Mouse (Mus musculus) CH12.LX (cell line): ENCODE data around the gene Nat10. TPM values are rescaled to one million over a fixed set of nuclear protein-coding genes. Genes with fewer than 3 reads are reported as not detected.

ENCODE experiments used
- DNase-seq: peaks from one replicate; pipeline ENCODE4 v3.0.0-alpha.2; 2013; ENCODE audit errors: extremely low read depth
- H3K27ac ChIP-seq: 2 replicates; pipeline ENCODE4 v1.5.1; 2012; ENCODE audit warnings: low read depth, mild to moderate bottlenecking, control low read depth, moderate library complexity; ENCODE audit not compliant: insufficient read depth
- H3K27me3 ChIP-seq: replicated peaks from 2 replicates; pipeline ENCODE3; 2012; ENCODE audit warnings: inconsistent platforms
- H3K36me3 ChIP-seq, 2 experiments: replicated peaks in 1 of 2; 2 replicates each; pipeline versions ENCODE3 to v1.6.1; 2012; ENCODE audit warnings: inconsistent platforms in 1 of 2, low read length in 1 of 2, mild to moderate bottlenecking in 1 of 2, mixed read lengths in 1 of 2, moderate library complexity in 1 of 2; ENCODE audit not compliant: control insufficient read depth in 1 of 2, insufficient read depth in 1 of 2
- H3K4me1 ChIP-seq, 2 experiments: 2 replicates each; pipeline ENCODE4 v1.6.1; 2012; ENCODE audit warnings: inconsistent platforms in 1 of 2, moderate library complexity in 1 of 2; ENCODE audit not compliant: insufficient read depth in 2 of 2, control insufficient read depth in 1 of 2
- H3K4me2 ChIP-seq: 2 replicates; pipeline ENCODE4 v1.6.1; 2012; ENCODE audit warnings: low read depth, mild to moderate bottlenecking, control low read depth; ENCODE audit not compliant: poor library complexity, insufficient read depth, severe bottlenecking
- H3K4me3 ChIP-seq, 3 experiments: fragments of 150-350 bp in 1 of 3; sonication (generic) in 1 of 3; replicated peaks in 1 of 3; 2 replicates each; pipeline versions ENCODE3 to v1.5.1; 2011 to 2012; ENCODE audit warnings: low read depth in 2 of 3, low read length in 2 of 3, mild to moderate bottlenecking in 2 of 3, moderate library complexity in 2 of 3, control low read depth in 1 of 3, improper control_type of control experiment in 1 of 3, inconsistent platforms in 1 of 3, mixed read lengths in 1 of 3; ENCODE audit not compliant: poor library complexity in 1 of 3
- H3K79me2 ChIP-seq: replicated peaks from 2 replicates; pipeline ENCODE4 v1.6.1; 2012; ENCODE audit warnings: mild to moderate bottlenecking, moderate library complexity; ENCODE audit not compliant: control insufficient read depth, poor library complexity, insufficient read depth, severe bottlenecking; ENCODE audit errors: extremely low read depth
- H3K9ac ChIP-seq: 2 replicates; pipeline ENCODE4 v1.6.1; 2012; ENCODE audit warnings: low read depth, mild to moderate bottlenecking, control low read depth, moderate library complexity; ENCODE audit not compliant: insufficient read depth
- H3K9me3 ChIP-seq: replicated peaks from 2 replicates; pipeline ENCODE3; 2012; ENCODE audit warnings: low read length, inconsistent platforms, mixed read lengths
- CHD1 ChIP-seq: IDR thresholded peaks from 2 replicates; pipeline ENCODE4 v1.6.1; 2012; ENCODE audit warnings: low read depth, low read length, improper control_type of control experiment, inconsistent platforms
- CHD2 ChIP-seq: IDR thresholded peaks from 2 replicates; pipeline ENCODE4 v1.6.1; 2011; ENCODE audit warnings: low read length, improper control_type of control experiment
- E2F4 ChIP-seq: IDR thresholded peaks from 2 replicates; pipeline ENCODE4 v1.6.1; 2011; ENCODE audit warnings: low read depth, low read length, improper control_type of control experiment; ENCODE audit not compliant: insufficient replicate concordance
- ELF1 ChIP-seq: IDR thresholded peaks from 2 replicates; pipeline ENCODE4 v1.6.1; 2014; ENCODE audit warnings: low read depth, mild to moderate bottlenecking, inconsistent platforms, low read length, improper control_type of control experiment
- ETS1 ChIP-seq: conservative IDR thresholded peaks from 2 replicates; pipeline ENCODE4 v1.6.1; 2012; ENCODE audit warnings: low read depth, mild to moderate bottlenecking, inconsistent platforms, low read length, improper control_type of control experiment, moderate library complexity
- GABPA ChIP-seq: IDR thresholded peaks from 2 replicates; pipeline ENCODE4 v1.6.1; 2012; ENCODE audit warnings: low read depth, low read length, improper control_type of control experiment, inconsistent platforms; ENCODE audit not compliant: insufficient replicate concordance
- MAFK ChIP-seq: IDR thresholded peaks from 2 replicates; pipeline ENCODE4 v1.6.1; 2011; ENCODE audit warnings: low read length, improper control_type of control experiment; ENCODE audit not compliant: insufficient replicate concordance
- MEF2A ChIP-seq: IDR thresholded peaks from 2 replicates; pipeline ENCODE4 v1.6.1; 2014; ENCODE audit warnings: low read depth, mild to moderate bottlenecking, inconsistent platforms, low read length, improper control_type of control experiment, borderline replicate concordance
- MYC ChIP-seq: IDR thresholded peaks from 2 replicates; pipeline ENCODE4 v1.6.1; 2011; ENCODE audit warnings: low read depth, mild to moderate bottlenecking, improper control_type of control experiment, low read length
- NRF1 ChIP-seq: IDR thresholded peaks from 2 replicates; pipeline ENCODE4 v1.6.1; 2014; ENCODE audit warnings: low read depth, mild to moderate bottlenecking, inconsistent platforms, low read length, improper control_type of control experiment, moderate library complexity
- RAD21 ChIP-seq: IDR thresholded peaks from 2 replicates; pipeline ENCODE4 v1.6.1; 2011; ENCODE audit warnings: low read depth, mild to moderate bottlenecking, low read length, improper control_type of control experiment, moderate library complexity
- SMC3 ChIP-seq: IDR thresholded peaks from 2 replicates; pipeline ENCODE4 v1.6.1; 2011; ENCODE audit warnings: low read depth, low read length, improper control_type of control experiment
- TCF12 ChIP-seq: IDR thresholded peaks from 2 replicates; pipeline ENCODE4 v1.6.1; 2014; ENCODE audit warnings: low read depth, mild to moderate bottlenecking, inconsistent platforms, low read length, improper control_type of control experiment
- UBTF ChIP-seq: IDR thresholded peaks from 2 replicates; pipeline ENCODE4 v1.6.1; 2012; ENCODE audit warnings: low read depth, mild to moderate bottlenecking, inconsistent platforms, low read length, improper control_type of control experiment, moderate library complexity
- USF1 ChIP-seq: IDR thresholded peaks from 2 replicates; pipeline ENCODE4 v1.6.1; 2014; ENCODE audit warnings: low read depth, mild to moderate bottlenecking, inconsistent platforms, low read length, improper control_type of control experiment
- ZC3H11A ChIP-seq: IDR thresholded peaks from 2 replicates; pipeline ENCODE4 v1.6.1; 2012; ENCODE audit warnings: low read depth, mild to moderate bottlenecking, inconsistent platforms, low read length, improper control_type of control experiment
- ZMIZ1 ChIP-seq: IDR thresholded peaks from 2 replicates; pipeline ENCODE4 v1.6.1; 2012; ENCODE audit warnings: low read depth, mild to moderate bottlenecking, inconsistent platforms, low read length, improper control_type of control experiment
- dilution Hi-C: fragments of 300-500 bp; cut with MboI; formaldehyde crosslinking; loops from 2 replicates; pipeline ENCODE4 v1.14.3; 2020; ENCODE audit warnings: low sequenced_read_pairs; ENCODE audit not compliant: extremely low pct_unique_long_range_greater_than_20kb, extremely low pct_ligation_motif_present
- in situ Hi-C: fragments of 300-500 bp; cut with MboI; formaldehyde crosslinking; loops from 3 replicates; pipeline ENCODE4 v1.14.3; 2019; ENCODE audit warnings: low sequenced_read_pairs, low pct_ligation_motif_present, low pct_unique_long_range_greater_than_20kb, mixed read lengths
- polyA plus RNA-seq: library from polyadenylated mRNA; unstranded; fragments of >175 nt; gene quantifications from 2 replicates; pipeline ENCODE4 v1.2.1, GENCODE M21; 2012; ENCODE audit warnings: low read depth; ENCODE audit not compliant: insufficient read length
- total RNA-seq, 2 experiments: library from RNA; depleted of rRNA; stranded (reverse); fragments of 300-350 nt in 1 of 2; fragments of >200 nt in 1 of 2; gene quantifications; 2 replicates each; pipeline ENCODE4 v1.2.3; 2012 to 2014

Gene Nat10
- total and polyA plus RNA-seq, 3 experiments, result 31.0 to 83.6 (median 36.0) TPM

- Histone ChIP-seq H3K79me2 (no peaks in the 10 kb centered on the region), H3K27me3 (no peaks in the 10 kb centered on the region), H3K9ac (no peak overlapping the region), H3K4me3 (no peak overlapping the region), H3K4me1 (peaks cover 20 to 68% of the 10 kb centered on the region in 2 experiments), H3K9me3 (no peaks in the 10 kb centered on the region), H3K4me2 (no peak overlapping the region), H3K36me3 (no peaks in the 10 kb centered on the region), H3K27ac (no peak overlapping the region)
- DNase-seq, result no peak
- no peak for TF ChIP-seq CHD2
- TF ChIP-seq E2F4, result no peak
- no peak for TF ChIP-seq ETS1
- no peak for TF ChIP-seq SMC3
- TF ChIP-seq ELF1, result no peak
- TF ChIP-seq GABPA, result no peak
- TF ChIP-seq MAFK, result no peak
- TF ChIP-seq MYC, result no peak
- no peak for TF ChIP-seq ZC3H11A
- TF ChIP-seq UBTF, result no peak
- no peak for TF ChIP-seq ZMIZ1
- no peak for TF ChIP-seq NRF1
- no peak for TF ChIP-seq MEF2A
- TF ChIP-seq TCF12, result no peak
- no peak for TF ChIP-seq RAD21
- no peak for TF ChIP-seq USF1
- dilution Hi-C loops (no loop called here), in situ Hi-C loops (no loop called here)
Measured at GRCm38 (mm10) chr2:103673609-103674008, 87.5 kb downstream of the Nat10 start.

- DNase-seq, result peak; percentile 24
- H3K9ac ChIP-seq, result no peak overlapping the region
- in situ Hi-C loops, result no loop called here
- H3K4me3 ChIP-seq, result no peak overlapping the region
- no peaks in the 10 kb centered on the region for H3K9me3 ChIP-seq
- no peak for TF ChIP-seq MEF2A
- peak; percentile 100 for TF ChIP-seq MAFK
- no peak for TF ChIP-seq CHD1
- no peak overlapping the region for H3K27ac ChIP-seq
- no peaks in the 10 kb centered on the region for H3K79me2 ChIP-seq
- H3K36me3 ChIP-seq, result no peaks in the 10 kb centered on the region
- peak overlapping the region; percentile 38 for H3K4me2 ChIP-seq
- no peaks in the 10 kb centered on the region for H3K27me3 ChIP-seq
- dilution Hi-C loops, result no loop called here
- H3K4me1 ChIP-seq, result peaks cover 25 to 68% of the 10 kb centered on the region in 2 experiments
Measured at GRCm38 (mm10) chr2:103672573-103673119, 88.4 kb downstream of the Nat10 start.

Other genes starting within 250 kb of the Nat10 start
- gene Abtb2, start 195.0 kb downstream of the Nat10 start, total RNA-seq (2012; rRNA removed), result 6.3 and 7.7 TPM in 2 replicates
- 2.4 and 2.9 TPM in 2 replicates for gene Abtb2, start 195.0 kb downstream of the Nat10 start, total RNA-seq (2014; rRNA removed)
- 3.8 and 3.9 TPM in 2 replicates for gene Abtb2, start 195.0 kb downstream of the Nat10 start, polyA plus RNA-seq
- gene Caprin1, start 36.4 kb upstream of the Nat10 start, total RNA-seq (2012; rRNA removed), result 217 and 260 TPM in 2 replicates
- 410 and 422 TPM in 2 replicates for gene Caprin1, start 36.4 kb upstream of the Nat10 start, total RNA-seq (2014; rRNA removed)
- 514 and 537 TPM in 2 replicates for gene Caprin1, start 36.4 kb upstream of the Nat10 start, polyA plus RNA-seq
- gene Lmo2, start 196.7 kb upstream of the Nat10 start, total RNA-seq (2012; rRNA removed), result 108 and 109 TPM in 2 replicates
- gene Lmo2, start 196.7 kb upstream of the Nat10 start, total RNA-seq (2014; rRNA removed), result 61.3 and 63.6 TPM in 2 replicates
- 43.3 and 49.6 TPM in 2 replicates for gene Lmo2, start 196.7 kb upstream of the Nat10 start, polyA plus RNA-seq